Mouse (Mus musculus) testis, adult 2 months (tissue): ENCODE results near the gene Zfp799.

Source experiments
- CTCF ChIP-seq: fragments of 200-500 bp; IDR thresholded peaks from 2 replicates; pipeline ENCODE4 v1.5.1; 2012; ENCODE audit warnings: low read depth, mild to moderate bottlenecking, inconsistent platforms, low read length, moderate library complexity; ENCODE audit not compliant: control insufficient read depth, insufficient read depth, insufficient replicate concordance
- POLR2A ChIP-seq: fragments of 200-500 bp; IDR thresholded peaks from 2 replicates; pipeline ENCODE4 v1.6.1; 2012; ENCODE audit warnings: low read depth, mild to moderate bottlenecking, inconsistent platforms, low read length, moderate library complexity; ENCODE audit not compliant: control insufficient read depth

- no peak for TF ChIP-seq CTCF
- no peak for TF ChIP-seq POLR2A
Measured at GRCm38 (mm10) chr17:32788576-32788975, 41.5 kb downstream of the Zfp799 start.
